Mouse (Mus musculus): ENCODE data around the gene Fxyd6.

DNA sequence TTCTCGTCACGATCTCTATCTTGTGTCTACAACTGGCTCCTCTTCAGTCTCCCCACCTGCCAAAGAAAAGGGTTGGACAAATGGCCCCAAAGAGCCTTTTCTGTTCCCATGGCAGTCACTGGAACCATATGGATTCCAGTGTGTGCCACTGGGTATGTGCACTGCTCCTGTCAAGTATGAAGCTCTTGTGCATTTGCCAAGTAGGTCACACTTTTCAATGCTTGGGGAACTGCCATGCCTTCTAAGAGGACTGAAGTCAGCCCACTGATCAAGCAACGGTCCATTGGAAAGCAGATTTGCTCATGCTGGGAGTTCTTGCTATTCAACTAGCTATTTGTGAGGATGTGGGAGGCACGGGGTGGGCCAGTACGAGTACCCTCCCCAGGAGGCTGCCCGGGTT lies 48.5 kb upstream of the Fxyd6 start:
- TF ChIP-seq CTCF (IDR thresholded peaks at IDR 0.05; ENCODE audit: extremely low read depth, insufficient read length, insufficient replicate concordance, low read depth, low read length) (no peak), POLR2A (IDR thresholded peaks at IDR 0.05; ENCODE audit: low read depth, low read length) (no peak)

Data from small intestine, adult 2 months (tissue).